Mouse (Mus musculus) forebrain, embryonic 10.5 days (tissue): ENCODE results near the gene Fancd2. TPM values are rescaled to one million over a fixed set of nuclear protein-coding genes. Genes with fewer than 3 reads are reported as not detected.
A peak's percentile ranks its signal among the peaks of the same experiment; 100 is the strongest.

Experiments
- DNase-seq: peaks from one replicate; pipeline ENCODE4 v3.0.0-alpha.2; 2017; ENCODE audit warnings: low spot score; ENCODE audit errors: extremely low spot score
- H3K27ac ChIP-seq: fragments of 300-500 bp; sonication (generic); 2 replicates; pipeline ENCODE4 v1.5.1; 2016; ENCODE audit warnings: mild to moderate bottlenecking
- H3K27me3 ChIP-seq: fragments of 300-500 bp; sonication (generic); 2 replicates; pipeline ENCODE4 v1.6.1; 2016; ENCODE audit warnings: mild to moderate bottlenecking; ENCODE audit not compliant: poor library complexity, severe bottlenecking
- H3K36me3 ChIP-seq: fragments of 300-500 bp; sonication (generic); replicated peaks from 2 replicates; pipeline ENCODE4 v1.6.1; 2016; ENCODE audit warnings: mild to moderate bottlenecking, moderate library complexity
- H3K4me1 ChIP-seq: fragments of 300-500 bp; sonication (generic); 2 replicates; pipeline ENCODE4 v1.6.1; 2016
- H3K4me3 ChIP-seq: fragments of 300-500 bp; sonication (generic); 2 replicates; pipeline ENCODE4 v1.5.1; 2016; ENCODE audit warnings: mild to moderate bottlenecking, moderate library complexity
- H3K9me3 ChIP-seq: fragments of 300-500 bp; sonication (generic); 2 replicates; pipeline ENCODE4 v1.6.1; 2016; ENCODE audit warnings: mild to moderate bottlenecking, moderate library complexity
- WGBS: fragments of 180-500 bp; shearing (Covaris S2); methylation state at CpG from one replicate; pipeline ENCODE4 v1.1.7; 2016; 5-methylcytosine and 5-hydroxymethylcytosine counted together
- polyA plus RNA-seq: library from polyadenylated mRNA; unstranded; fragments of >200 nt; fragmentation: Nextera tagmentation; extraction: Ambion mirVana; gene quantifications from 2 replicates; pipeline ENCODE4 v1.2.1, GENCODE M21; 2016

The Fancd2 gene
- polyA plus RNA-seq, 1 experiment from 2014 or later: 20.7 TPM

GRCm38 (mm10) chr6:113543906-113544481 lies 12.5 kb downstream of the Fancd2 start:
- 96% methylated on average over 12 of the region's 12 CpGs for WGBS
- no peaks in the 10 kb centered on the region for H3K4me1 ChIP-seq
- no peak for DNase-seq
- peaks cover 67% of the 10 kb centered on the region for H3K36me3 ChIP-seq
- H3K27ac ChIP-seq: no peak overlapping the region
- no peaks in the 10 kb centered on the region for H3K9me3 ChIP-seq
- H3K27me3 ChIP-seq: no peaks in the 10 kb centered on the region
- H3K4me3 ChIP-seq: no peak overlapping the region

DNA sequence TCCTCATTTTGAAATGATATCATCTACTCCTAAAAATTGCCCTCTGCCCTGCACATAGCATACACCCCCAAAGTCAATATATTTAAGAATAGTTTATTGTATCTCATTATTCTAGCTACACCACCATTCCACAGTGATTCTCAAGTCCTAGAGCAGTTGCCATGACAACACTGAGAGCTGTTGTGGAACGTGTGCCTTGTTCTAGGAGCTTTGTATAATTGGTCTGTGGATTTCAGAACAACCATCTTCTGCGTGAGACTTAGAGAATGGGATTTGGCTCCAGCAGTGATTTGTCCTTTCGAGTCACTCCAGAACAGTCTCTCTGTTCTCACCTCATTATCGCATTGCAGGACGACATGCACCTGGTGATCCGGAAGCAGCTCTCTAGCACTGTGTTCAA lies 28.3 kb downstream of the Fancd2 start:
- H3K9me3 ChIP-seq: no peaks in the 10 kb centered on the region
- H3K27me3 ChIP-seq: no peaks in the 10 kb centered on the region
- no peak for DNase-seq
- H3K36me3 ChIP-seq: peaks cover 92% of the 10 kb centered on the region
- no peak overlapping the region for H3K27ac ChIP-seq
- no peak overlapping the region for H3K4me3 ChIP-seq
- no peaks in the 10 kb centered on the region for H3K4me1 ChIP-seq
- 87% methylated on average over 6 of the region's 6 CpGs for WGBS

DNA sequence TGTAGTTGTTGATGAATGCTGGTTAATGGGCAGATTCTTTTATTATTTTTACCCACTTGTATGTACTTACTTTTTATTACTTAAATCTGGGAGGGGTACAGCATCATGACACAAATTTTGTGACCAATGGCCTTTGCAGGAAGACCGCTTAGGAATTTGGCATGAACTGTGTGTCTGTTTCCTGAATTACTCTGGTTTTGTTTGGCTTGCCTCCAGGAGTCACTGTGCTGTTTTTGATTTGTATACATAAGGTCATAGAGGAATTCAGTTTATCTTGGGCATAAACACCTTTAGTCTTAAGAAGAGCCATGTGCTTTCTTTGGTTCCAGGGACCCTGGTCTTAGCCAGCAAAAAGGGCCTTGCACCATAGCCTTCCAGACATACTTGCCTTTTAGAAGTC lies 33.1 kb downstream of the Fancd2 start:
- H3K9me3 ChIP-seq: no peaks in the 10 kb centered on the region
- H3K36me3 ChIP-seq: peaks cover 98% of the 10 kb centered on the region
- H3K4me3 ChIP-seq: no peak overlapping the region
- no peak for DNase-seq
- H3K27ac ChIP-seq: no peak overlapping the region
- H3K27me3 ChIP-seq: no peaks in the 10 kb centered on the region
- H3K4me1 ChIP-seq: no peaks in the 10 kb centered on the region
- 96% methylated on average over 1 of the region's 1 CpGs for WGBS

- 96% methylated on average over 6 of the region's 6 CpGs for WGBS
- Histone ChIP-seq H3K4me1 (no peaks in the 10 kb centered on the region), H3K9me3 (no peaks in the 10 kb centered on the region), H3K27me3 (no peaks in the 10 kb centered on the region), H3K4me3 (no peak overlapping the region), H3K27ac (no peak overlapping the region), H3K36me3 (peaks cover 84% of the 10 kb centered on the region)
- DNase-seq: no peak
Measured at GRCm38 (mm10) chr6:113576044-113576443, 44.6 kb downstream of the Fancd2 start.

- Histone ChIP-seq H3K9me3 (no peaks in the 10 kb centered on the region), H3K4me1 (no peaks in the 10 kb centered on the region), H3K4me3 (no peak overlapping the region), H3K36me3 (peaks cover 82% of the 10 kb centered on the region), H3K27me3 (no peaks in the 10 kb centered on the region), H3K27ac (no peak overlapping the region)
- no peak for DNase-seq
- WGBS: 93% methylated on average over 3 of the region's 3 CpGs
Measured at GRCm38 (mm10) chr6:113579306-113579705, 47.8 kb downstream of the Fancd2 start.

DNA sequence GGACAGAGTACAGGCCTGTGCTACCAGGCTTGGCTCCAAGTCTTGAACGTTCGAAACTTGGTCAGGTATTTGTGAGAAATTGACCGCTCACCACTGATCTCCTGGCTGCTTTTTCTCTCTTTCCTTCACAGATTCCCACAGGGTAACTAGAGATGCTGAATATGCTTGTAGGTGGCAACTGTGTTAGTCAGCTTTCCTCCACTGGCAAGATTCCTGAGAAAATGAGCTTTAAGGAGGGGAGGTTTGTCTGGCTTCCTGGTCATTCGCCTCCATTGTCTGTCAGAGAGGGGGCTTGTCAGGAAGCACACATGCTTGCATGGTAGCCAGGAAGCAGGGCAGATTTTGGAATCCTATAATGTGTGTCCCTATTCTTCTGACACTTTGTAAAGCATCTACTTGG lies 51.5 kb downstream of the Fancd2 start:
- Histone ChIP-seq H3K27ac (no peak overlapping the region), H3K36me3 (peaks cover 76% of the 10 kb centered on the region), H3K4me3 (no peak overlapping the region), H3K27me3 (no peaks in the 10 kb centered on the region), H3K9me3 (no peaks in the 10 kb centered on the region), H3K4me1 (no peaks in the 10 kb centered on the region)
- no peak for DNase-seq
- 93% methylated on average over 4 of the region's 4 CpGs for WGBS

GRCm38 (mm10) chr6:113585065-113585464 lies 53.6 kb downstream of the Fancd2 start:
- no peak for DNase-seq
- Histone ChIP-seq H3K27me3 (no peaks in the 10 kb centered on the region), H3K4me1 (no peaks in the 10 kb centered on the region), H3K36me3 (peaks cover 73% of the 10 kb centered on the region), H3K4me3 (no peak overlapping the region), H3K9me3 (no peaks in the 10 kb centered on the region), H3K27ac (no peak overlapping the region)
- WGBS: 92% methylated on average over 5 of the region's 5 CpGs

- DNase-seq: no peak
- no peaks in the 10 kb centered on the region for H3K27me3 ChIP-seq
- H3K36me3 ChIP-seq: peaks cover 65% of the 10 kb centered on the region
- H3K4me3 ChIP-seq: no peak overlapping the region
- no peaks in the 10 kb centered on the region for H3K9me3 ChIP-seq
- H3K27ac ChIP-seq: no peak overlapping the region
- H3K4me1 ChIP-seq: no peaks in the 10 kb centered on the region
- 83% methylated on average over 5 of the region's 5 CpGs for WGBS
Measured at GRCm38 (mm10) chr6:113586466-113587183, 55.1 kb downstream of the Fancd2 start.

- no peak overlapping the region for H3K27ac ChIP-seq
- no peaks in the 10 kb centered on the region for H3K9me3 ChIP-seq
- H3K4me3 ChIP-seq: no peak overlapping the region
- H3K27me3 ChIP-seq: no peaks in the 10 kb centered on the region
- H3K4me1 ChIP-seq: no peaks in the 10 kb centered on the region
- peaks cover 57% of the 10 kb centered on the region for H3K36me3 ChIP-seq
- DNase-seq: no peak
- 96% methylated on average over 2 of the region's 2 CpGs for WGBS
Measured at GRCm38 (mm10) chr6:113592637-113593036, 61.2 kb downstream of the Fancd2 start.

DNA sequence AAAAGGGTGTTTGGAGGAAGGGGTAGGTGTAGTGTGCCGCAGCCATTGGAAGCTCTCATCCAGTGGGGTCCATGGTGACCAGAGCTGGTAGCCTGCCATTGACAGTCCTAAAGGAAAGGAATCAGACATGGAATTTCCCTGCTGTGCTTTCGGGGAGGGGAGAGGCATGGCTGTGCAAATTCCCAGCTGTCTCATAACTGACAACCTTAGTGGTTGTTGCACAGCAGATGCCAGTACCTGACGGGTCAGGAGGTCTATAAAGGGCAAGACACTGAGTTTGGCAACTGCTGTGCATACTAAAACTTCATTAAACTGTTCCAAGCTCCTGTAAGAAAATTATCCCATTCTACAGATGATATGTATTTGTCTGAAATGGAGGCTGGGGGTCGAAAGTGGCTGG lies 66.5 kb downstream of the Fancd2 start:
- Histone ChIP-seq H3K4me3 (no peak overlapping the region), H3K36me3 (peaks cover 30% of the 10 kb centered on the region), H3K27ac (no peak overlapping the region), H3K27me3 (no peaks in the 10 kb centered on the region), H3K9me3 (no peaks in the 10 kb centered on the region), H3K4me1 (peaks cover 10% of the 10 kb centered on the region)
- 94% methylated on average over 4 of the region's 4 CpGs for WGBS
- no peak for DNase-seq

DNA sequence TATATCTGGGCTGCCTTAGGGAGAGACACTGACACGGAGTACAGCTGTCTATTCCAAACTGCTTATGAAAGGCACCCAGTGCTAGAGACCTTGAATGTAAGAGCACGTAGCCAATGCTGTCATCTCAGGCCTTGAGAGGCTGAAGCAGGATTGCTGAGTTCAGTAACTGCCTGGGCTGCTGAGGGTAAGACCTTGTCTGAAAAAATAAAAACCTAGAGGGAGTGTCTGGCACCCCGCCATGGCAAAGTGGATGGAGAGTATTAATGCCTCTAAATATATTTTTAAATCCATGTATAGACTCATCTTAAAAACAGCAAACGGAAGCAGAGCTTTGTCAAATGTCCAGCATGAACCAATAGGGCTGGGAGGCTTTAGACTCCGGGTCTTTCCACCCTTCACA lies 68.4 kb downstream of the Fancd2 start:
- Histone ChIP-seq H3K27ac (0 out of 2 replicates have a peak overlapping the region, but pooled peaks have one; percentile 76), H3K4me3 (no peak overlapping the region), H3K4me1 (peaks cover 10% of the 10 kb centered on the region), H3K36me3 (peaks cover 21% of the 10 kb centered on the region), H3K27me3 (no peaks in the 10 kb centered on the region), H3K9me3 (no peaks in the 10 kb centered on the region)
- no peak for DNase-seq
- WGBS: 81% methylated on average over 5 of the region's 5 CpGs

DNA sequence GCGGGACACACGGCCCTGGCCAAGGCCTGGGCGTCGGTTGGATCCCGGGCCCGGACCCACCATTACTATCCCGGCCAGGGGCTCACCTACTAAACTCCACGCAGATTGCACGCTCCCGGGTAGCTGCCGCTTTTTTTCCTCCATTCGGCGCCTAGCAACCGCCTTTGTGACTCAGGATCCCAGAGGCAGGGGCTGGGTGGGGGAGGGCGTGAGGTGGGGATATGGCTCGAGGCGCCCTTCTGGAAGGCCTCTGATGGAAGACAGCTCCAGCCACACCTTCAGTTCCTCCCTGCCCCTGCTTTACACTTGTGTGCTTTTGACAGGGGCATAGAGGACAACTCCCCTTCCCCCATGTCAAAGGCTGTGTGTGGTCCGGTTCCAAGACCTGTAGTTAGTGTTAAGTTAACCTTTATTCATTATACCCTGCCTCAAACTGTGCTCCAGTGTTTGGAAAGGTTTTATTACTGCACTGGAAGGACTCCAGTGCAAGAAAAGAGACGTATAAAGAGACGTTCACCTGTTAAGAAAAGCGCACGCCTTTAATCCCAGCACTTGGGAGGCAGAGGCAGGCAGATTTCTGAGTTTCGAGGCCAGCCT lies 69.2 kb downstream of the Fancd2 start, which contains the start of gene Fancd2os:
Gene Fancd2os, minus strand, starts transcription at position 173 of the 597 bp plus-strand sequence.
- peak within 1 kb of the TSS; percentile 76 for H3K27ac ChIP-seq
- no peaks in the 10 kb centered on the region for H3K27me3 ChIP-seq
- H3K36me3 ChIP-seq: peaks cover 16% of the 10 kb centered on the region
- no peaks in the 10 kb centered on the region for H3K9me3 ChIP-seq
- peaks cover 15% of the 10 kb centered on the region for H3K4me1 ChIP-seq
- no peak within 1 kb of the TSS; the same call in 1 of the 2 replicates for H3K4me3 ChIP-seq
- 43% methylated on average over 23 of the region's 23 CpGs for WGBS
- DNase-seq: peak; percentile 44

GRCm38 (mm10) chr6:113602821-113603220 lies 71.3 kb downstream of the Fancd2 start:
- H3K9me3 ChIP-seq: no peaks in the 10 kb centered on the region
- 95% methylated on average over 6 of the region's 6 CpGs for WGBS
- no peak for DNase-seq
- H3K36me3 ChIP-seq: peaks cover 20% of the 10 kb centered on the region
- peaks cover 27% of the 10 kb centered on the region for H3K4me1 ChIP-seq
- H3K4me3 ChIP-seq: no peak overlapping the region
- no peak overlapping the region for H3K27ac ChIP-seq
- H3K27me3 ChIP-seq: no peaks in the 10 kb centered on the region
